Mouse (Mus musculus) E14TG2a.4 (cell line): ENCODE data around the gene Phf19.

Experiments
- CTCF ChIP-seq: conservative IDR thresholded peaks from 2 replicates; pipeline ENCODE4 v1.5.1; 2014; ENCODE audit warnings: low read length
- NANOG ChIP-seq: IDR thresholded peaks from 2 replicates; pipeline ENCODE4 v1.6.1; 2014; ENCODE audit warnings: borderline replicate concordance, low read length, mixed read lengths

- no peak for TF ChIP-seq CTCF
- TF ChIP-seq NANOG = no peak
Observed at GRCm38 (mm10) chr2:34962211-34962610, 48.4 kb upstream of the Phf19 start.
